Mouse (Mus musculus) left cerebral cortex, postnatal 36 days (tissue): ENCODE data around the gene Tyrobp. TPM values are rescaled to one million over a fixed set of nuclear protein-coding genes. Genes with fewer than 3 reads are reported as not detected.

ENCODE experiments used
- DNase-seq, 2 experiments: peaks; one replicate each; pipeline ENCODE4 v3.0.0; 2021 to 2022; ENCODE audit warnings: low spot score in 2 of 2, mixed read lengths in 1 of 2
- intact Hi-C: fragments of 180-260 bp; cut with DNase I; formaldehyde crosslinking; loops from one replicate; pipeline ENCODE4 v1.15.1; 2025
- total RNA-seq, 2 experiments: library from RNA; stranded (reverse); gene quantifications; 2 replicates each; pipeline ENCODE4 v1.2.3; 2021

Gene Tyrobp
- total RNA-seq, 2 experiments from 2014 or later: 25.0 to 28.4 TPM

DNA sequence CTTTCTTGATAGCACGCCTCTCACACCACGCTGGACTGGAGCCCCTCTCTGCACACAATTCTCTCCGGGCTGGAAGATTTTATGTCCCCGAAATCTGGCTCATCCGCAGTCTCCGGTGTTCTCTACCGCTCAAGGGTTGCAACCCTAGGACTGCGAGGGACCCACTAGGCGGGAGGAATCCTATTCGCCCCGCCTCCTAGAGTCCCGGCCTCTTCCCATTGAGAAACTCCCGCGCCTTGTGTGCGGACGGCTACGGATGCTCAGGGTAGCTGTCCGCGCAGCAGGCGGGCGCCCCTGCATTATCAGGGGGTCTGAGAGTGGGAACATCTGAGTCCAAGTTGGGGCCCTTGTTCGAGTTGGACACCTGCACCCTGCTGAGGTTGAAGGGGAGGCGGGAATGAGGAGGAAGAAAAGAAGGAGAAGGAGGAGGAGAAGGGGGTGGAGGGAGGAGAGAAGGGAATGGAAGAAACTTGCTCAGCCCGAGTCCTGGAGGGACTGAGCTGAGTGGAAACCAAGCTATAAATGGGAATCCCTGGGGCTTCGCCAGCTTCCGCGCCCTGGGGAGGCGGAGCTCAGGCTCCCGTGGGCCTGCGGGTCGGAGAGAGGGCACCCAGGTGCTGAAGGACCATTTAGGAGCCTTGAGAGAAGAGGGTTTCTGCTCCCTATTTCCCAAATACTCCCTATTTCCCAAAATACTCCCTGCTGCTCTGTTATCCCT, 43.5 kb downstream of the Tyrobp start:
- intact Hi-C loops: no loop called here
- DNase-seq: no peak

DNA sequence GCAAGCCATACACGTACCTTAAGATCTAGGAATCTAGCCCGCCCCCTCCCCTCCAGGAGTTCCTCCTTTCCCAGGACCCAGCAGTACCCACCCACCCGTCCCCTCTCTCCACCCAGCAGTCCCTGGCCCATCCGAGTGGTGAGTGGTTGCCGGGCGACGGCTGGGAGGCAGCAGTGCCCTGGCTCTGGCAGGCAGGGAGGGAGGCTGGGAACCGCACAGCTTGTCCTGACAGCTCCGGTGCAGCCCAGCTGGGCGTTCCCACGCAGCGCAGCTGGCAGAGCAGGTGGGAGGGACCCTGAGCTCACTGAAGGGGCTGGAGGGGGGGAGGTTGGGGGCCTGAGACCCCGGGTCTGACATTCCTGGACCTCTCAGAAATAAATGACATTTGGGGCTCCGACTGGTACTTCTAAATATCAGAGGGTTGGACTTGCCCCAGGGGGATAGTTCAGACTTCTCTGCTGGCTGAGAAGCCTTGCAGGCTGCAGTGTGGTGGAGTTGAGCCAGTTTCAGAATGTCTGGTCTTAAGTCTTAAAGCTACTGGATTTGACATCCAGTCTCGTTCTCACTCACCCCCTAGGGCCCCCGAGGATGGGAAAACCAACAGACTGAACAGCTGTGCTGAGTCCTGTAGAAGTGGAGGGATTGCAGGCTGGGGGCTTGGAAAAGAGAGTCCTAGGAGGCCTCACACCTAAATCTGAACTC, 44.2 kb downstream of the Tyrobp start, which contains the start of the genes Kirrel2 and Nphs1:
Gene Kirrel2, minus strand, starts transcription at position 62 of the 702 bp plus-strand sequence.
Gene Nphs1, plus strand, starts transcription at position 687 of the 702 bp plus-strand sequence.
- intact Hi-C loops: no loop called here
- DNase-seq: peak; percentile 74 to 77

DNA sequence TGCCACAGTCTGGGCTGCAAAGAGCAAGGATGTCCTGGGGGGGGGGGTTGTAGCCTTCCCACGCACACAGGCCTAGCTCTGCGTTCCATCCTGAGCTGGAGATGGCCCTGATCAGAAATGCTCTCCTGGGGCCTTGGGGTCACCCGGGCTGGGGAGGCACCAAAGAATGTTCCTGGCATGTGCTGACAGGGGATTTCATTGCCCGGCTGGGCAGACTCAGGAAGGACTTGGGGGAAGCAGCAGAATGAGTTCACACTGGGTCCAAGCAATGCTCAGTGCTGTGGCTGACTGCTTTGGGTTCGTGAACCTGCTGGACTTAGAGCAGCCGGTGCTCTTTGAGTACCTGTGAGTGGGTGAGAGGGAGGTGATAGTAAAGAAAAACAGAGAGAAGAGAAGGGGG, 45.9 kb downstream of the Tyrobp start:
- intact Hi-C loops: no loop called here
- no peak for DNase-seq

DNA sequence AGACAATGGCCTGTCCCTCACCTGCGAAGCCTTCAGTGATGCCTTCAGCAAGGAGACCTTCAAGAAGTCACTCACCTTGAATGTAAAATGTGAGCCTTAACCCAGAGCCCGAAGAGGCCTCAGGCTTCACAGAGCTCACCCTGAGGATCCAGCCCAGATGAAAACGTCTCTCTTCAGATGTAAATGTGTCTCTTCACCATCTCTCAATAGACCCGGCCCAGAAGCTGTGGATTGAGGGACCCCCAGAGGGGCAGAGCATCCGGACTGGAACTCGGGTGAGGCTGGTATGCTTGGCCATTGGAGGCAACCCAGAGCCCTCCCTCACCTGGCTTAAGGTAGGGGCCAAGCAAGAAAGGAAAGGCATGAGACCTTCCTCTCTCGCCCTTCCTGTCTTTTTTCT, 50.0 kb downstream of the Tyrobp start:
- DNase-seq: no peak
- intact Hi-C loops: no loop called here

DNA sequence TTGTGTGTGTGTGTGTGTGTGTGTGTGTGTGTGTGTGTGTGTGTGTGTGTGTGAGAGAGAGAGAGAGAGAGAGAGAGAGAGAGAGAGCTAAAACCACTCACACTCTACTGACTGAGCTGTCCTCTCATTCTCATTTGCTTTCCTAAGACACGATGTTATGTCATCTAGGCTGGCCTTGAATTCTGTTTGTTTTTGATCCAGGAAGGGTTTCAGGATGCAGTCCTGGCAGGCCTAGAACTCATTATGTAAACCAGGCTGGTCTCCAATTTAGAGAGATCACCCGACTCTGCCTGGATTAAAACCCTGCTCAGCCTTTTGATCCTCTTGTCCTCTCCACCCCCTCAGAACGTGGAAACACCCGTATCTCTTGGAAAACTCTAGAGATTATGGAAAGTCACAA, 50.4 kb downstream of the Tyrobp start:
- no peak for DNase-seq
- intact Hi-C loops: no loop called here

DNA sequence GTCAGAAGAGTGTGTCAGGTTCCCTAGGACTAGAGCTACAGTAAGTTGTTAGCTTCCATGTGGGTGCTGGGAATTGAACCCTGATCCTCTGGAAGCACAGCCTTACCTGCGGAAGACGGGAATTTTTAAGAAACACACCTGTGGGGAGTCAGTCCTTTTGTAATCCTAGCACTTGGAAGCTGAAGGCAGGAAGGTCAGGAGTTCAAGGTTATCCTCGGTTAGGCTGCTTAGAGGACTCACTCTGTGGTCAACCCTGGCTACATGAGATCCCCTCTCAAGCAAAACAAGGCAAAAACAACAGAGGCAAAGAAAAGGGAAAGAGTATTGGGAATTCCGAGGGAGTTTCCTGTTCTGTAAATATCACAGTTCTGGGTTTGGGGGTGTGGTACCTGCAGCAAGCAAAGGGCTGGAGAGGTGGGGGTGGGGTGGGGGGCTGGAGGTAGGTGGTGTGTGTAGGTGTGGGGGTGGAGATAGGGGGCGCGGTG, 51.3 kb downstream of the Tyrobp start:
- intact Hi-C loops: no loop called here
- no peak for DNase-seq

Other genes starting within 250 kb of the Tyrobp start
- gene Zfp146, start 244.0 kb upstream of the Tyrobp start, total RNA-seq: 10 to 100 TPM; 40.5 to 48.3 TPM
- gene Cox7a1, start 229.6 kb upstream of the Tyrobp start, total RNA-seq: 1 to 10 TPM; 5.8 to 6.0 TPM
- 100 to 1,000 TPM; 175 to 181 TPM for gene Capns1, start 214.9 kb upstream of the Tyrobp start, total RNA-seq
- gene Polr2i, start 181.8 kb upstream of the Tyrobp start, total RNA-seq: 10 to 100 TPM; 45.6 to 53.4 TPM
- 100 to 1,000 TPM; 135 to 142 TPM for gene Tbcb, start 181.5 kb upstream of the Tyrobp start, total RNA-seq
- gene Ovol3, start 178.0 kb upstream of the Tyrobp start, total RNA-seq: not detected
- gene Thap8, start 133.7 kb upstream of the Tyrobp start, total RNA-seq: under 1 TPM; 0.32 to 0.41 TPM
- 1 to 10 TPM; 1.0 to 1.1 TPM for gene Wdr62, start 133.3 kb upstream of the Tyrobp start, total RNA-seq
- gene Clip3, start 122.0 kb upstream of the Tyrobp start, total RNA-seq: 100 to 1,000 TPM; 491 to 494 TPM
- 10 to 100 TPM; 58.7 to 65.2 TPM for gene Alkbh6, start 105.0 kb upstream of the Tyrobp start, total RNA-seq
- gene Syne4, start 99.0 kb upstream of the Tyrobp start, total RNA-seq: 1 to 10 TPM; 6.4 to 9.1 TPM
- gene E130208F15Rik, start 92.0 kb upstream of the Tyrobp start, total RNA-seq: under 1 TPM; 0.52 to 0.54 TPM
- 1 to 10 TPM; 7.5 to 9.4 TPM for gene Sdhaf1, start 89.9 kb upstream of the Tyrobp start, total RNA-seq
- 10 to 100 TPM; 32.9 to 35.1 TPM for gene Lrfn3, start 51.0 kb upstream of the Tyrobp start, total RNA-seq
- gene Hcst, start 6.1 kb downstream of the Tyrobp start, total RNA-seq: 1 to 10 TPM; 1.2 to 2.1 TPM
- 1 to 10 TPM; 2.9 to 3.6 TPM for gene Nfkbid, start 8.0 kb downstream of the Tyrobp start, total RNA-seq
- gene Aplp1, start 31.8 kb downstream of the Tyrobp start, total RNA-seq: 1,000 to 10,000 TPM; 1,238 to 1,418 TPM
- gene Kirrel2, start 43.9 kb downstream of the Tyrobp start, total RNA-seq: 10 to 100 TPM; 12.9 to 17.8 TPM
- under 1 TPM; 0.99 to 1.00 TPM for gene Nphs1, start 44.6 kb downstream of the Tyrobp start, total RNA-seq
- not detected for gene Prodh2, start 79.9 kb downstream of the Tyrobp start, total RNA-seq
- 100 to 1,000 TPM; 156 to 209 TPM for gene Arhgap33, start 121.3 kb downstream of the Tyrobp start, total RNA-seq
- 1 to 10 TPM; 4.2 to 5.1 TPM for gene Hspb6, start 138.4 kb downstream of the Tyrobp start, total RNA-seq
- gene Proser3, start 138.5 kb downstream of the Tyrobp start, total RNA-seq: 1 to 10 TPM; 2.8 to 4.5 TPM
- 10 to 100 TPM; 35.9 to 45.5 TPM for gene Lin37, start 146.1 kb downstream of the Tyrobp start, total RNA-seq
- gene U2af1l4, start 149.5 kb downstream of the Tyrobp start, total RNA-seq: 10 to 100 TPM; 68.0 to 71.4 TPM
- 1 to 10 TPM; 3.6 to 9.3 TPM for gene Gm49396, start 149.6 kb downstream of the Tyrobp start, total RNA-seq
- 10 to 100 TPM; 79.8 to 85.1 TPM for gene Psenen, start 149.9 kb downstream of the Tyrobp start, total RNA-seq
- 1 to 10 TPM; 1.8 to 4.5 TPM for gene Igflr1, start 151.7 kb downstream of the Tyrobp start, total RNA-seq
- 10 to 100 TPM; 41.3 to 62.2 TPM for gene Kmt2b, start 175.0 kb downstream of the Tyrobp start, total RNA-seq
- gene Zbtb32, start 185.1 kb downstream of the Tyrobp start, total RNA-seq: not detected
- gene Upk1a, start 199.1 kb downstream of the Tyrobp start, total RNA-seq: under 1 TPM in 1 of 2 experiments, not detected in 1; 0.36 TPM
- 100 to 1,000 TPM; 561 to 663 TPM for gene Cox6b1, start 212.4 kb downstream of the Tyrobp start, total RNA-seq
- gene Etv2, start 222.1 kb downstream of the Tyrobp start, total RNA-seq: not detected
- gene Rbm42, start 236.6 kb downstream of the Tyrobp start, total RNA-seq: 10 to 100 TPM; 67.4 to 74.4 TPM